14 mouse cellular contexts compared by ENCODE assay signal in genomic region chr8:118017261-118017660, GRCm38 (mm10).
DNase-seq lines count a peak whose midpoint lies in the region; ATAC-seq and TF ChIP-seq lines count a peak whose summit lies in the region.
"Had no signal": no experiment of that assay in that cellular context is flagged by ENCODE, and none has a peak within 500 bp of the region (broad histone marks: within the 10 kb centered on the region; RNA-seq: fewer than 3 reads in every experiment).

No protein-coding gene starts in this region.

- no peak overlapping the region for H3K9ac ChIP-seq in kidney, embryonic 14.5 days (ENCODE audit: low read depth, low read length)
- H3K9ac ChIP-seq in midbrain, embryonic 14.5 days (replicated peaks; ENCODE audit: low read length) = no peak overlapping the region
- no peak overlapping the region for H3K9ac ChIP-seq in midbrain, embryonic 13.5 days (replicated peaks)
- no peak overlapping the region for H3K9ac ChIP-seq in hindbrain, embryonic 14.5 days
- no peak overlapping the region for H3K9ac ChIP-seq in stomach, postnatal 0 days (ENCODE audit: low read length)
- H3K9ac ChIP-seq: embryonic facial prominence, embryonic 12.5 days; liver, embryonic 12.5 days had no signal

- no peak for DNase-seq in kidney, postnatal 36 days
- DNase-seq in midbrain, embryonic 14.5 days = peak; percentile 30
- DNase-seq in hindbrain, embryonic 14.5 days (ENCODE audit: low spot score) = no peak
- peak; percentile 18 for DNase-seq in stomach, postnatal 0 days (ENCODE audit: low spot score)
- DNase-seq: adrenal gland, adult 8-10 months; gastrocnemius, postnatal 36 days; thymus, postnatal 4 days had no signal

- no peak overlapping the region for H3K4me3 ChIP-seq in kidney, embryonic 14.5 days (ENCODE audit: low read length)
- H3K4me3 ChIP-seq in midbrain, embryonic 14.5 days (replicated peaks; ENCODE audit: low read depth, low read length) = no peak overlapping the region
- no peak overlapping the region for H3K4me3 ChIP-seq in midbrain, embryonic 13.5 days (replicated peaks)
- H3K4me3 ChIP-seq in hindbrain, embryonic 14.5 days (replicated peaks; ENCODE audit: low read length) = no peak overlapping the region
- H3K4me3 ChIP-seq in stomach, postnatal 0 days (ENCODE audit: low read depth, low read length) = no peak overlapping the region
- H3K4me3 ChIP-seq: embryonic facial prominence, embryonic 12.5 days; liver, embryonic 12.5 days; megakaryocyte, embryonic 14.5 days had no signal

- H3K27ac ChIP-seq in kidney, embryonic 14.5 days (ENCODE audit: low read depth, low read length) = no peak overlapping the region
- H3K27ac ChIP-seq in midbrain, embryonic 14.5 days (replicated peaks; ENCODE audit: low read depth, low read length) = no peak overlapping the region
- no peak overlapping the region for H3K27ac ChIP-seq in midbrain, embryonic 13.5 days
- no peak overlapping the region for H3K27ac ChIP-seq in hindbrain, embryonic 14.5 days
- no peak overlapping the region for H3K27ac ChIP-seq in stomach, postnatal 0 days (replicated peaks)
- H3K27ac ChIP-seq: embryonic facial prominence, embryonic 12.5 days; liver, embryonic 12.5 days had no signal

- H3K4me2 ChIP-seq in kidney, embryonic 14.5 days (replicated peaks; ENCODE audit: low read depth, low read length) = no peak overlapping the region
- H3K4me2 ChIP-seq in midbrain, embryonic 14.5 days (ENCODE audit: low read length) = no peak overlapping the region
- H3K4me2 ChIP-seq in midbrain, embryonic 13.5 days (replicated peaks) = no peak overlapping the region
- no peak overlapping the region for H3K4me2 ChIP-seq in hindbrain, embryonic 14.5 days (replicated peaks)
- no peak overlapping the region for H3K4me2 ChIP-seq in stomach, postnatal 0 days (replicated peaks; ENCODE audit: low read depth)
- H3K4me2 ChIP-seq: embryonic facial prominence, embryonic 12.5 days; liver, embryonic 12.5 days had no signal

- no peaks in the 10 kb centered on the region for H3K36me3 ChIP-seq in kidney, embryonic 14.5 days (ENCODE audit: control insufficient read depth, insufficient read depth, low read length)
- no peaks in the 10 kb centered on the region for H3K36me3 ChIP-seq in midbrain, embryonic 14.5 days (ENCODE audit: control insufficient read depth, insufficient read depth, low read length)
- no peaks in the 10 kb centered on the region for H3K36me3 ChIP-seq in midbrain, embryonic 13.5 days
- H3K36me3 ChIP-seq in hindbrain, embryonic 14.5 days (replicated peaks; ENCODE audit: control insufficient read depth, insufficient read depth) = no peaks in the 10 kb centered on the region
- no peaks in the 10 kb centered on the region for H3K36me3 ChIP-seq in stomach, postnatal 0 days (ENCODE audit: control insufficient read depth, insufficient read depth, low read length)
- H3K36me3 ChIP-seq: embryonic facial prominence, embryonic 12.5 days; liver, embryonic 12.5 days had no signal

- no peaks in the 10 kb centered on the region for H3K9me3 ChIP-seq in kidney, embryonic 14.5 days (ENCODE audit: control insufficient read depth, low read length)
- H3K9me3 ChIP-seq in midbrain, embryonic 14.5 days (ENCODE audit: control insufficient read depth, low read length) = no peaks in the 10 kb centered on the region
- no peaks in the 10 kb centered on the region for H3K9me3 ChIP-seq in midbrain, embryonic 13.5 days
- no peaks in the 10 kb centered on the region for H3K9me3 ChIP-seq in hindbrain, embryonic 14.5 days (ENCODE audit: control insufficient read depth, low read length)
- H3K9me3 ChIP-seq in stomach, postnatal 0 days (ENCODE audit: control insufficient read depth, low read length) = no peaks in the 10 kb centered on the region
- H3K9me3 ChIP-seq: embryonic facial prominence, embryonic 12.5 days had no signal

- ATAC-seq in kidney, embryonic 14.5 days (ENCODE audit: low FRiP score, low TSS enrichment) = peak; percentile 70; the same call in 1 of the 2 replicates
- no peak for ATAC-seq in midbrain, embryonic 14.5 days (ENCODE audit: low FRiP score, low TSS enrichment)
- no peak for ATAC-seq in midbrain, embryonic 13.5 days
- peak; percentile 34; the same call in 1 of the 2 replicates for ATAC-seq in hindbrain, embryonic 14.5 days (ENCODE audit: low FRiP score)
- no peak for ATAC-seq in stomach, postnatal 0 days (ENCODE audit: low FRiP score, low TSS enrichment)
- ATAC-seq in CD4-positive, CD25-positive, alpha-beta regulatory T cell, adult 4 months = no peak
- ATAC-seq: liver, embryonic 12.5 days had no signal

- H3K4me1 ChIP-seq in kidney, embryonic 14.5 days (ENCODE audit: control insufficient read depth, insufficient read depth, low read length) = peaks cover 6% of the 10 kb centered on the region
- H3K4me1 ChIP-seq in midbrain, embryonic 14.5 days (ENCODE audit: control insufficient read depth, insufficient read depth, low read length) = no peaks in the 10 kb centered on the region
- peaks cover 8% of the 10 kb centered on the region; the same call in 1 of the 2 replicates for H3K4me1 ChIP-seq in midbrain, embryonic 13.5 days (replicated peaks)
- no peaks in the 10 kb centered on the region for H3K4me1 ChIP-seq in hindbrain, embryonic 14.5 days (replicated peaks; ENCODE audit: control insufficient read depth, insufficient read depth, low read length)
- no peaks in the 10 kb centered on the region for H3K4me1 ChIP-seq in stomach, postnatal 0 days (replicated peaks; ENCODE audit: control insufficient read depth, insufficient read depth)
- H3K4me1 ChIP-seq: liver, embryonic 12.5 days; megakaryocyte, embryonic 14.5 days had no signal

- 22% methylated on average over 6 of the region's 6 CpGs for WGBS in kidney, embryonic 14.5 days
- WGBS in midbrain, embryonic 14.5 days = 12% methylated on average over 6 of the region's 6 CpGs
- 22% methylated on average over 6 of the region's 6 CpGs for WGBS in midbrain, embryonic 13.5 days
- 16% methylated on average over 6 of the region's 6 CpGs for WGBS in hindbrain, embryonic 14.5 days
- WGBS in stomach, postnatal 0 days = 29% methylated on average over 6 of the region's 6 CpGs

- TF ChIP-seq EP300 in stomach, postnatal 0 days (optimal IDR thresholded peaks at IDR 0.05) = no peak

- no peak for TF ChIP-seq CTCF in stomach, postnatal 0 days (IDR thresholded peaks at IDR 0.05; ENCODE audit: low read depth)

- no peaks in the 10 kb centered on the region for H3K27me3 ChIP-seq in kidney, embryonic 14.5 days (ENCODE audit: control insufficient read depth, insufficient read depth, low read length)
- H3K27me3 ChIP-seq in midbrain, embryonic 14.5 days (ENCODE audit: control insufficient read depth, insufficient read depth, low read length) = no peaks in the 10 kb centered on the region
- H3K27me3 ChIP-seq in midbrain, embryonic 13.5 days = peaks cover 3% of the 10 kb centered on the region; the same call in 1 of the 2 replicates
- no peaks in the 10 kb centered on the region for H3K27me3 ChIP-seq in hindbrain, embryonic 14.5 days (ENCODE audit: control insufficient read depth, insufficient read depth, low read length)
- no peaks in the 10 kb centered on the region for H3K27me3 ChIP-seq in stomach, postnatal 0 days (ENCODE audit: control insufficient read depth, insufficient read depth, low read length)
- H3K27me3 ChIP-seq: CH12.LX; embryonic facial prominence, embryonic 12.5 days; liver, embryonic 12.5 days; megakaryocyte, embryonic 14.5 days had no signal

Comparison
In these comparisons a context has a peak if more than half of its experiments do, and no peak if none do; other contexts are left out.
1. ATAC-seq: peak in kidney, embryonic 14.5 days (single experiment) and hindbrain, embryonic 14.5 days (single experiment); none in midbrain, embryonic 14.5 days (single experiment), midbrain, embryonic 13.5 days (single experiment), stomach, postnatal 0 days (single experiment) and CD4-positive, CD25-positive, alpha-beta regulatory T cell, adult 4 months (single experiment).
2. DNase-seq: peak in midbrain, embryonic 14.5 days (single experiment) and stomach, postnatal 0 days (single experiment); none in kidney, postnatal 36 days (0 of 2) and hindbrain, embryonic 14.5 days (single experiment).